Mouse (Mus musculus): ENCODE data around the gene Ugt1a6b. TPM values are rescaled to one million over a fixed set of nuclear protein-coding genes. Genes with fewer than 3 reads are reported as not detected.
A peak's percentile ranks its signal among the peaks of the same experiment; 100 is the strongest.
"Not testable (repeated sequence)": the region's sequence is repeated elsewhere in the genome, so short reads cannot be mapped to it uniquely, and the experiment has no call there.

Ugt1a6b gene
- total RNA-seq, 2 experiments from 2014 or later: 0.88 to 1.5 TPM

DNA sequence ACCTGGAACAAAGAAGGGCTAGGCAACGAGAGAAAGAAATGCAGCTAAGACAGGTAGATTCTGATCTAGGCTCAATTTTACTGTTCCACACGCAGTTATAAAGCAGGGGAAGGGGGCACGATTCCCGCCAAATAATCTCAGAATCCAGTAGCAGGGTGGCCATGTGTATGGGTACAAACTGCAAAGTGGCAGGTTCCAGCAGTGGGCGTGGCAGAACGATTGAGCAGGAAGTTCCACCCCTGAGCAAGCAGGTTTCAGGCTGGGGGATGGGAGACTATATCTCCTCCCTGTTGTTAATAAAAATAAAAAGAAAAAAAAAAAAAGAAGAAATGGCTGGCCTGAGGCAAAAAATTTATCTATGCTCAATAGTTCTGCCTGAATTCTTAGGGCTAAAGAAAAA, 9.7 kb downstream of the Ugt1a6b start:
- not testable (repeated sequence) for ATAC-seq (replicated peaks; ENCODE audit: poor library complexity, severe bottlenecking)

DNA sequence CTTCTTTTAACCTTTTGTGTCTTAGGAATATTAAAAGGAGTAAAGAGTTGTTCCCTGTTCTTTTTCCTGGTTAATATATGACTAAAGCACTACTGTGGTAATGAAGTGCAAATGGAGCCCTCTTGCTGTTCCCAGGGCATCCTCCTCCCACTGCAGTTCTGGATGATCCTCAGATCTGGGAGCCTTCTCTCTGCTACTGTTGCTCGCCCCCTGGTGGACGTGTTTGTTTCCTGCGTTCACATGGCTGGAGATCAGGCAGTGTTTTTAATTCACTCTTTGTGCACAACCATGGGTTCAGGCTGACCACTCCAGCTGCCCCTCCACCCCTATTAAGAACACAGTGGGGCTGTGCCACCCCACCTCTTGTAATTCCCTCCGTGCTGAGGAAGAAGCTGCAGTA, 17.5 kb downstream of the Ugt1a6b start:
- ATAC-seq (replicated peaks; ENCODE audit: poor library complexity, severe bottlenecking): peak; percentile 84

DNA sequence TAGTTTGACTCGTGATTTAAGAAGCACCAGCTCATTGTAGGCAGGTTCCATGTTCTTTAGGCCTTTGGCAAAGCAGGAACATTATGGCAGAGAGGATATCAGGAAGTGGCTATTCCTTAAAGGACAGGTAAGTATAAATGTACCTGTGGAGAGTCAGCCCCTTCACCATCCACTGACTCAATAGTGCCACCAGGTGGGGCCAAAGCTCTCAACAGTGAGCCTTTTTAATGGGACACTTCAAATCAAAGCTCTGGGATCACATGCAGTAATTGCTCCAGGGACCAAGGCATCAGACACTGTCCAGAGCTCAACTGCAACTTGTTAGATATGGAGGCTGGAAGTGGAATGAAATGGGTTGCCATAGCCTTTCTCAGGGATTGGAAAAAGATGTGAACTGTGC, 18.5 kb downstream of the Ugt1a6b start:
- ATAC-seq (replicated peaks; ENCODE audit: poor library complexity, severe bottlenecking): not testable (repeated sequence)

DNA sequence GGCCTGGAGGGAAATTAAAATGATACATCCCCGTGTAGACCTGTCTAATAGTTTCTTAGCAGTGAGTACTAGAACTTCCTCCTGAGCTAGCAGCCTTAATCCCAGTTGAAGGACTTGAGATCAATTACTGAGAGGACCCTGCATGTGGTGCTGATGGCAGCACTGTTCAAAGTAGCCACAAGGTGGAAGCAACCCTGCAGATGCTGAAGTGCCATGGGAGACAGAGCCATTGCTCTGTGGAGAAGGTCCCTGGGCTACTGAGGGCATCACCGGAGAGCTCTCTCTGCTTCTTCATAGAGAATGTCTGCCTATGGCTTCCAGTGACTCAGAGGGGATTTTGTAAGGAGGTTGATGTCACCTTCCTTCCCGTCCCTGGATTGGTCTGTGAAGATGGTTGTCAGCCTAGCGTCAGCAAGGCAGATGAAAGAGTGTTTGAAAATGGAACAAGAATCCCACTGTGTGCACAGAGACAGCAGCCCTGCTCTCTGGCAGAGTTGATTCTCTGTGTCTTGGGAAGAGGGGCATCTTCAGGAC, 22.8 kb downstream of the Ugt1a6b start:
- ATAC-seq (replicated peaks; ENCODE audit: poor library complexity, severe bottlenecking): peak; percentile 73

DNA sequence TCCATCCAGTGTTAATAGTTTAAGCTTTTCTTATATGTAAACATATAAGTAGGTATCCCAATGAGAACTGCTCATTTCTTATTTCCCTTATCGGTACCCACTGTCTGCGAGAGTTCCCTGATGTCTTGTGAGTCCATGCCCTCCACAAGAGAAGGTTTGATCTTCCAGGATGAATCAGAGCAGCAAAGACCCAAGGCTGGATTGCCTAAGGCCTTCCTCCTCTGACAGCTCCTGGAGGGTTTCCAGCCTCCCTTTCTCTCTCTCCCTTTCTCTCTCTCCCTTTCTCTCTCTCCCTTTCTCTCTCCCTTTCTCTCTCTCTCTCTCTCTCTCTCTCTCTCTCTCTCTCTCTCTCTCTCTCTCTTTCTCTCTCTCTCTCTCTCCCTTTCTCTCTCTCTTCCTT, 26.0 kb downstream of the Ugt1a6b start:
- not testable (repeated sequence) for ATAC-seq (replicated peaks; ENCODE audit: poor library complexity, severe bottlenecking)

DNA sequence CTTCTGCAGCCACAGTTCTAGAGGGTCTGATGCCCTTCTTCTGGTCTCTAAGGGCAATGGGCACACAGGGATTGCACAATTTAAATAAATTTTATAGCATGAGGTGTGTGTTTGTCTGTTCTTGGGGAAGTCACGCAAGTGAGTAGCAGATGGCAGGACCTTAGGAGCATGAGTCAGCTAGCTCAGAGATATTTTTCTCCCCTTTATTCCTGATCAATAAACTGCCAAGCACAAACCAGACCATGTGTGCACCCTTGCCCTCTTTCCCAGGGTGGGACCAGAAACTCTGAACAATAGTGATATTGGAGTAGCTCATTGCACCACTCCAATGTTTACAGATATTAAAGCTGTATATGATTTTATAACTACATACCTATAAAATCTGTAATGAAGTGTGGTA, 27.2 kb downstream of the Ugt1a6b start:
- not testable (repeated sequence) for ATAC-seq (replicated peaks; ENCODE audit: poor library complexity, severe bottlenecking)

DNA sequence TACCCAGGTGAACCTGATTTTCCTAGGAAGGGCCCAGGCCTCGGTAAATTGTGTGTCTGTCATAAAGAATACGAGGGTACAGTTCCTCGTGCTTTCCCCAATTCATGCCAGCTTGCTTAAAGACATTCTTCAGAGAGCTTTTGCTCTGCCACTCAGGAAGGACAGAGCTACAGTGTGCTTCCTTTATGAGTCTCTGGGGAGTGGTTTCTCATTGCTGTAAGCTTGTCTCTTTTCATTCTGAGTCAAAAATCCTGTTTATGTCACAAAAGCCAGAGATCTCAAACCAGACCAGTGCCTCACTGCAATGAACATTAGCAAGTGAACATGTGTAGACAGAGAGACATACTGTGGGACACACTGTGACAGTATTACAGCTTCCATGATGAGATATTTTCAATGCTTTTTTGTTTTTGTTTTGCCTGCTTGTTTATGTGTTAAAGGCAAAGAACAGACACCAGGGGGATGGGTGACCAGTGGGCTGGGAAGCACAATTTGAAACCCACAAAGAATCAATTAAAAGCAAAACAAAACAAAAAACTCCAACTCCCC, 30.9 kb downstream of the Ugt1a6b start:
- 0 out of 2 replicates have a peak, but pooled peaks have one; percentile 11 for ATAC-seq (replicated peaks; ENCODE audit: poor library complexity, severe bottlenecking)

DNA sequence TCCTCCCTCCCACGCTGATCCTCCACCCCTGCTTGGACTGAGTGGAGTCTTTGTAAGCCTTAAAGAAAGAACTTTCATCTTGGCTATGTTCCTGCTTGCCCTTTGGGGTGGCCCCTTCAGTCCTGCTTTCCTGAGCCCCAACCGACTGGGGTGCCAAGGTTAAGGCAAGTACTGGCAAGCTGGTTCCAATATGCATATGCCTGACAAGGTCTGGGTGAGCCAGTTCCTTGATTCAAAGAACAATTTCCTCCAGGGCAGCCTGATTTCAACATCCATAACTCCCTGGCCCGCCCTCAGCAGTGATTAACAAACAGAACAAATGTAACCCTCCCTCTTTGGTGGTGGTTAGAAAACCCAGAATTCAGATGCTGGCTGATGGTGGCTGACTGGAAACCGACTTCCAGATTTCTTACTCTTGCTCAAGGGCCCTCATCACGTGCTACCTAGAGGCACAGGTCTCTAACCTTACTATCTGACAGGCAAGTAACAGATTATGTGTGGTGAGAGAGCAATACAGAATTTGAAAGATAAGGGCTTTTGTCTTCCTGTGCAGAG, 31.5 kb downstream of the Ugt1a6b start, which contains the start of gene Ugt1a6a:
Gene Ugt1a6a, plus strand, starts transcription at position 353 of the 555 bp plus-strand sequence.
- peak; percentile 91 for ATAC-seq (replicated peaks; ENCODE audit: poor library complexity, severe bottlenecking)

DNA sequence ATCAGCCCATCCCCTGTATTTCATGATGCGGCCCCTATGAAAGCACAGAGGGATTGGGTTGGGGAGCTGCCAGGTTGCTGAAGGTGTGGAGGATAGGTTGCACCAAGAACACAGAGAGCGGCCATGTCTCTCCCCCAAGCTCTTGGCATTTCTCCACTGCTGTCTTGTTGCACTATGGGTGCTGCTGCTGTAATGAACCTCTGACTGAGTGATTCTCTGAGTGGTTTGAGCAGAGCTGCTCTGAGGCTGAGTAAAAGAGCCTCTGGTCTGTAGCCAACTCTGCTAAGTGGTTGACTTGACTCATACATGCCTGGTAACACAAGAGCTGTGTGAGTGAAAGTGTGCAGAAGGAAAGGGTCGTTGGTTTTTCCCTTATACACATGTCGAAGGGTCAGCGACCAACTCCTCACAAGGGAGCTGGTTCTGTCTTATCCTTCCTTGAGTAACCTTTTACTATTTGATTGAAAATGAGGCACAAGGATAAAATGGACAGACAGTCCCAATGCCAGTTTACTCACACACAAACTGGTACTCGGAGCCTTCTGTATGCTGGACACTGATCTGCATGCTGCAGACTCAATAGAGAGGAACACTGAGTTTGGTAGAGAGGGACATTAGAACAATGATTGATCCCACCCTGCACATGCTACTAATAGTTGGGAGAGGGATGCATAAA, 32.3 kb downstream of the Ugt1a6b start:
- not testable (repeated sequence) for ATAC-seq (replicated peaks; ENCODE audit: poor library complexity, severe bottlenecking)

DNA sequence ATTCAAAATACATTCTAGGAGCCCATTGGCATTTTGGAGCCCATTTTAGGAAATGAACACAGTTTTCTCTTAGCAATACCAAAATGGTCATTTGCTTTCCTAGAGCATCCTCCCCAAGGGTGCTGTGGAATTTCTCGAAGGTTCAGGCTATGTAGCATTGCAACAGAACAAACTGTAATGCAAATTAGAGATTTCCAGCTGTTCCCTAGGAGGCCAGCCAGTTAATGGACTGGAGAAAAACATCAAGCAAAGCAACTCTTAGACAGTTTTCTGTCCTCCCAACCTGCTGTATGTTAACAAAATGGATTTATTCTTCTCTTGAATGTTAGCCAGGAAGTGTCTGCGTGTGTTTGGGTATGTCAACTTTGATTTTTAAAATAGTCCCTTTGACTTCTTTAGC, 33.6 kb downstream of the Ugt1a6b start:
- no peak for ATAC-seq (replicated peaks; ENCODE audit: poor library complexity, severe bottlenecking)

DNA sequence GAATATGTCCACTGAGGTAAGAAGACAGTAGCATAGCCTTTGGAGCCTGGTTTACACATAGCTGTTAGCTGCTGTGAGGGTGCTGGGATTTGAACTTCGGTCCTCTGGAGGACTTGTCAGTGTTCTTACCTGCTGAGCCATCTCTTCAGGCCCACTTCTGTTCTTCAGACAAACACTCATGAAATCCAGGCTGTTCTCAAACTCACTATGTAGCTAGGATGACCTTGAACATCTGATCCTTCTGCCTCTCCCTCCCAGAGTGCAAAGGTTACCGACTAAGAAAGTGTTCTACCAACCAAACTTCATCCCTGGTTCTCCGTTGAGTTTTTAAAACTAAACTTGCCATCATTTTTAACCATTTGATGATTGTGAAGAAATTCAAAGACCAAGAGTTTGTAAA, 34.2 kb downstream of the Ugt1a6b start:
- no peak for ATAC-seq (replicated peaks; ENCODE audit: poor library complexity, severe bottlenecking)

DNA sequence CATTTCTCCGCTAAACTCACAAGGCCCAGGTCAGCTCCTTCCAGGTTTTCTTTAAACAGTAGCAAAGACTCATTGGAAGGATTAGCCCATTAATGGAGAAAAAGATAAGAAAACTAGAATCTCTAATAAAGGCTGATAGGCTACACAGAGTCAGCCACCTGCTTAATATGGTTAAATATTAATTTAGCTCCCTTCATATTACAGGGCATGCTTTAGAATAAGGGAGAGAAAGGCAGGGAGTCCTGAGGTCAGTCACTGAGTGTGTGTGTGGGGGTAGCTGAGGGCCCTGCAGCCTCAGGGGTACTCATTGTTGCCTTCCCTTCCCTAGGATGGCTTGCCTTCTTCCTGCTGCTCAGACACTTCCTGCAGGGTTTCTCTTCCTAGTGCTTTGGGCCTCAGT, 35.1 kb downstream of the Ugt1a6b start:
- ATAC-seq (replicated peaks; ENCODE audit: poor library complexity, severe bottlenecking): no peak

DNA sequence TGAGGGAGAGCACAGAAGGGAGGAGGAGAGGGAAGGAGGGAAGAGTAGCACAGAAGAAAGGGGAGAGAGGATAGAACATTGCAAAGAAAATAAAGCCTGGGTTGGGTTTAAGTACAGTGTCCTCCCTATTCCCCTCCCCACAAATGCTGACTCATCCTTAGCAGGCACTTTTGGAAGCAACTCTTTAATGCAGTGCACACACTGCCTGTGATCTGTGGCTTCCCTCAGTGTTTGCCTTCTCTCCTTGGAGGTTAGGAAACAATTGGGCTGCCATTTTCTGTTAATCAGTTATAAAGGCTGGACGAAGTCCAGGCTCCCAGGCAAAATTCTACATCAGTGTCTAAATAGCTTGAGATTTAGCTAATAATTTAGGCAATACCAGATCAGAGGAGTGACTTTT, 37.4 kb downstream of the Ugt1a6b start:
- ATAC-seq (replicated peaks; ENCODE audit: poor library complexity, severe bottlenecking): peak; percentile 42; the same call in 1 of the 2 replicates

DNA sequence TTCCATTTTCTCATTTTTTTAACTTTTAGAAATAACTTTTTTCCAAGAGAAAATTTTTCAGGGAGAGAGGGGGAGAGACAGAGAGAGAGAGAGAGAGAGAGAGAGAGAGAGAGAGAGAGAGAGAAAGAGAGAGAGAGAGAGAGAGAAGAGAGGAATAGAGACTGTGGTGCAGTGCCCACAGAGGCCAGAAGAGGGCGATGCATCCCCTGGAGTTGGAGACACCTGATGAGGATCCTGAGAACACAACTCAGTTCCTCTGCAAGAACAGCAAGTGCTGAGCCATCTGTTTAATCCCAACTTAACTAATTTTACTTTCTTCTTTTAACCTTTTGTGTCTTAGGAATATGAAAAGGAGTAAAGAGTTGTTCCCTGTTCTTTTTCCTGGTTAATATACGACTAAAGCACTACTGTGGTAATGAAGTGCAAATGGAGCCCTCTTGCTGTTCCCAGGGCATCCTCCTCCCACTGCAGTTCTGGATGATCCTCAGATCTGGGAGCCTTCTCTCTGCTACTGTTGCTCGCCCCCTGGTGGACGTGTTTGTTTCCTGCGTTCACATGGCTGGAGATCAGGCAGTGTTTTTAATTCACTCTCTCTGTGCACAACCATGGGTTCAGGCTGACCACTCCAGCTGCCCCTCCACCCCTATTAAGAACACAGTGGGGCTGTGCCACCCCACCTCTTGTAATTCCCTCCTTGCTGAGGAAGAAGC, 41.1 kb downstream of the Ugt1a6b start:
- peak; percentile 79 for ATAC-seq (replicated peaks; ENCODE audit: poor library complexity, severe bottlenecking)

DNA sequence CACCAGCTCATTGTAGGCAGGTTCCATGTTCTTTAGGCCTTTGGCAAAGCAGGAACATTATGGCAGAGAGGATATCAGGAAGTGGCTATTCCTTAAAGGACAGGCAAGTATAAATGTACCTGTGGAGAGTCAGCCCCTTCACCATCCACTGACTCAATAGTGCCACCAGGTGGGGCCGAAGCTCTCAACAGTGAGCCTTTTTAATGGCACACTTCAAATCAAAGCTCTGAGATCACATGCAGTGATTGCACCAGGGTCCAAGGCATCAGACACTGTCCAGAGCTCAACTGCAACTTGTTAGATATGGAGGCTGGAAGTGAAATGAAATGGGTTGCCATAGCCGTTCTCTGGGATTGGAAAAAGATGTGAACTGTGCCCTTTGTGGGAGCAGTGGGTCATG, 42.2 kb downstream of the Ugt1a6b start:
- ATAC-seq (replicated peaks; ENCODE audit: poor library complexity, severe bottlenecking): not testable (repeated sequence)

DNA sequence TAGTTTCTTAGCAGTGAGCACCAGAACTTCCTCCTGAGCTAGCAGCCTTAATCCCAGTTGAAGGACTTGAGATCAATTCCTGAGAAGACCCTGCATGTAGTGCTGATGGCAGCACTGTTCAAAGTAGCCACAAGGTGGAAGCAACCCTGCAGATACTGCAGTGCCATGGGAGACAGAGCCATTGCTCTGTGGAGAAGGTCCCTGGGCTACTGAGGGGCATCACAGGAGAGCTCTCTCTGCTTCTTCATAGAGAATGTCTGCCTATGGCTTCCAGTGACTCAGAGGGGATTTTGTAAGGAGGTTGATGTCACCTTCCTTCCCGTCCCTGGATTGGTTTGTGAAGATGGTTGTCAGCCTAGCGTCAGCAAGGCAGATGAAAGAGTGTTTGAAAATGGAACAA, 47.1 kb downstream of the Ugt1a6b start:
- peak; percentile 68 for ATAC-seq (replicated peaks; ENCODE audit: poor library complexity, severe bottlenecking)

DNA sequence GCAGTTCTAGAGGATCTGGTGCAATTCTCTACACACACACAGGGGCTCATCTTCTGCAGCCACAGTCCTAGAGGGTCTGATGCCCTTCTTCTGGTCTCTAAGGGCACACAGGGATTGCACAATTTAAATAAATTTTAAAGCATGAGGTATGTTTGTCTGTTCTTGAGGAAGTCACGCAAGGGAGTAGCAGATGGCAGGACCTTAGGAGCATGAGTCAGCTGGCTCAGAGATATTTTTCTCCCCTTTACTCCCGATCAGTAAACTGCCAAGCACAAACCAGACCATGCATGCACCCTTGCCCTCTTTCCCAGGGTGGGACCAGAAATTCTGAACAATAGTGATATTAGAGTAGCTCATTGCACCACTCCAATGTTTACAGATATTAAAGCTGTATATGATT, 55.4 kb downstream of the Ugt1a6b start:
- peak; percentile 91 for ATAC-seq (replicated peaks; ENCODE audit: poor library complexity, severe bottlenecking)

DNA sequence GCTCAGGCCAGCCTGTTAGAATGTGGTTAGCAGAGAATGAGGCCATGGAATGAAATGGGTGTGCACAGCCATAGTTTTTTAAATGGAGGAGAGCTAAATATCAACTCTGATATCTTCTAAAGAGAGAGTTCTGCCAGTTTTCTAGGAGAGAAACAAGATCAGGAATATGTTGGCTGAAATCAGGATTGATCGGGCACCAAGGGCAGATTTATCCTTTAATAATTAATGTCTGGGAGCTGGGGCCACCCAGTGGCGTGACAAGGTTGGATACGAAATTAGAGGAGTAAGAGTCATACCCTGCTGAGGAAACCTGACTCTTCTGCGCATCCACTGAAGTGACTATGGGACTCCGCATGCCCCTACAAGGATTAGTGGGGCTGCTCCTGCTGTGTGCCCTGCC, 62.7 kb downstream of the Ugt1a6b start, which contains the start of gene Ugt1a5:
Gene Ugt1a5, plus strand, starts transcription at position 302 of the 400 bp plus-strand sequence.
- ATAC-seq (replicated peaks; ENCODE audit: poor library complexity, severe bottlenecking): no peak

DNA sequence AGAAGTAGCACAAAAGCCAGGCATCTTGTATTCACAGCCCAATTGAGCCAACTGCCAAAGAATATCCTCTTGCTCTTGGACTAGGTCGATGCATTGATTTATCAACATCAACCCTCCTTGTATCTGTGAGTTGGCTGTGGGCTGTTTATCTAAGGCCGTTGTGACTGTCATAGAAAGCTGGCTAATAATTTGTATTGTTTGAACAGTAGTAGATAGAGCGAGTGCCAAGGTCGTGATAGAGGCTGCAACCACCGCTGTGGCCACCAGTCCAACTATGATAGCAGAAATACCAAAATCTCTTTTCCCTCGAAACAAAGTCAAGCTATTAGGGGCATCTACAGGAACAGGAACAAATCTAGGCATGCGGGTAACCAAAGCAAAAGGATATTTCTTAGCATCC, 69.1 kb downstream of the Ugt1a6b start:
- not testable (repeated sequence) for ATAC-seq (replicated peaks; ENCODE audit: poor library complexity, severe bottlenecking)

DNA sequence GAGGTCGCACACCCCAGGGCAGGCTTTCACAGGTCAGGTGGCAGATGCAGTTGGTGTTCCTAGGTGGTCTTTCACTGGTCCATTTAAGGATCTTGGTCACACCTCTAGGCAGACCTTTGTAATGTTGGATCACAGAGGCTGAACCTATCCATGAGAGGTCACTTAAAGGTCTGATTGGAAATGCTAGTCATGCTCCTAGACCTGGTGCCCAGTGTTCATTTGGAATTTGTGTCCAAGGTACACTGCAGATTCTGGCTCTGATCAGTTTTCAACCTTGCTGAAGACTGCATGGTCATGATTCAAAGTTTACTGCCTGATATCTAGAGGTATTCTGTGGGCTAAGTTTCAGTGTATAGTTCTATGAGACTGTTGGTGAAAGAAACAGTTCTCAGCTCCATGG, 76.6 kb downstream of the Ugt1a6b start:
- no peak for ATAC-seq (replicated peaks; ENCODE audit: poor library complexity, severe bottlenecking)
